Mouse (Mus musculus) c-Kit-positive CD71-negative TER-119-negative erythroid progenitor cells, embryonic 14.5 days (primary cell): ENCODE results near the gene Hs6st1.

Experiments used
- DNase-seq: peaks from one replicate; pipeline ENCODE4 v3.0.0-alpha.2; 2013; ENCODE audit warnings: low read depth

The Hs6st1 gene

DNA sequence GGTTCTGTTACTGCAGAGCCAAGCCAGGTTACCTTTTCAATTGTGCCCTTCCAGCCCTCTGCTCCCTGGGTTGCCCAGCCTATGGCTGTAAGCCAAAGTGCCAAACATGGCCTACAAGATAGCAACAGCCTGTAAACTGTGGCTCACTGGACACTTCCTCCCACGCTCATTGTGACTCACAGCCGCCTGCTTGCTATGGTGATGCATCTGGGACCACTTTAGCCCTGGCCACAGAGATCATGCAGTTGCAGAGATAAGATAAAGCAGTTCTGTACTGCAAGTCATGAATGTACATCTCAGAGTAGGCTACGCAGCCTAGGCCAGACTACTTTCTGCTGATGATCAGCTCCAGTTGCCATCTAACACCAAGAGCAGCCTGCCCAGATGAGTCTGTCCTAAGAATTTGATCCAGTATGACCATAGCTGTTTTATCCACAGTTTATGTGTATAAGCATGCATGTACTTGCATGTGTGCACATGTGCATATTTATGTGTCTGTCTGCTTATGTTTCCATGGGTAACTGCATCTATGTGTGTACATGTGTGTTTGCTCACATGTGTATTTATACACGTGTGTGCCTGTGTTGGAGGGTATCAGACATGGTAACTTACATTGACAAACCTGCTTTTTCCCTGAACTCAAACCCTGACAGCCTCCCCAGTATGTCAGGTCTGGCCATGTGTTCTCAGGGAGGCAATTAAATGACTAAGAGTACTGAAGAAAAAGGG is 62.3 kb downstream of the Hs6st1 start:
- peak; percentile 67 for DNase-seq

DNA sequence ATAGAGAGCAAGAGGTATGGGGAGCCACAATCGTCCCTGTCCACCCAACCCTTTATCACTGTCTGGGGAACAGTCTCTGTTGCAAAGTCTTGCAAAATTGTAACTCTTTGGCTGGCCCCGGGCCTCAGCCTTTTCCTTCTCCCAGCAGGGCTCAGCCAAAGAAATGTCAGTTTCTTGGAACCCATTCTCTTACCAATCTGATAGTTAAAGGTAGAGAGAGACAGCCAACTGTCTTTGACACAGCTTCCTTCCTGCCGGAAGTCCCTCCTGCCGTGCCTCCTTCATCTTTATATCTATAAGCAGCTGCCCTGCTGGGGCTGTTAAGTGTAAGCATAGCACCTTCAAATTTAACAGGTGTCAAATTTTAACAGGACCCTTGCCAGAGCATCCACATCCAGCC is 63.0 kb downstream of the Hs6st1 start:
- no peak for DNase-seq

DNA sequence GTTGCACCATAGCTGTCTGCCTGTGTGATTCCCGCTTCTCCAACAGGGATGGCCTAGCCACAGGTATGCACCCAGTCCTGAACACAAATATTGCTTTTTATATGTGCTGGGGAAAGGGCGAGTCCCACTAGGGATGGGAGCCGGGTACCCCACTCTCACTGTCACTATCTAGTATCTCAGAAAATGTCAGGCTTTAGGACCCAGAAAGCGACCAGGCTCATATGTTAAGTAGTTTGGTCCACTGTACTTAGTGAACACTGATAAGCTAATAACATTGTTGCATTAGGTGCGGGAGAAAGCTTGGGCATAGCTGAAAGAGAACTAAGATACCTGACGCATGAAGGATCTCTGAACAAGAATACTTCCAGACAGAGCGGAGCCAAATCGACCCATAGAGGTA is 63.6 kb downstream of the Hs6st1 start:
- DNase-seq: no peak

DNA sequence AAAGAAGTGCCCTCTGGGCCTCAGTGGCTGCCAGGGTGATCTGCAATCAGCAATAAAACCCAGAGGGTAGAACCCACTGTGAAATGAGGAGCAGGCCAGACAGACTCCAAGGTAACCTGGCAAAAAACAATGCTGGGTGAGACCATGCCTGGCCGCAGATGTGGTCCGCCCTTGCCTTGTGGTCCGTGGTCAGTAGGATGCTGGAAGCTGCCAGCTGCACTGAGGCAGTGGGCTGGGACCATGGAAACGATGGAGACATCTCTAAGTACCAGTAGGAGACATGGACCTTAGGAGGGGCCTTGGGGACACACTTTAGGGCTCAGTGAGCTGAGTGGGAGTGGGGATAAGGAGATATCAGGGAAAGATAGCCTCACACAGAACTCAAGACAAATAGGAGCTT is 64.0 kb downstream of the Hs6st1 start:
- no peak for DNase-seq

GRCm38 (mm10) chr1:36133041-36133440 is 64.8 kb downstream of the Hs6st1 start:
- no peak for DNase-seq

GRCm38 (mm10) chr1:36133647-36134046 is 65.4 kb downstream of the Hs6st1 start:
- no peak for DNase-seq

GRCm38 (mm10) chr1:36134584-36134983 is 66.4 kb downstream of the Hs6st1 start:
- DNase-seq: peak; percentile 65

GRCm38 (mm10) chr1:36140311-36140710 is 72.1 kb downstream of the Hs6st1 start:
- no peak for DNase-seq

GRCm38 (mm10) chr1:36145050-36145449 is 76.8 kb downstream of the Hs6st1 start:
- DNase-seq: no peak

DNA sequence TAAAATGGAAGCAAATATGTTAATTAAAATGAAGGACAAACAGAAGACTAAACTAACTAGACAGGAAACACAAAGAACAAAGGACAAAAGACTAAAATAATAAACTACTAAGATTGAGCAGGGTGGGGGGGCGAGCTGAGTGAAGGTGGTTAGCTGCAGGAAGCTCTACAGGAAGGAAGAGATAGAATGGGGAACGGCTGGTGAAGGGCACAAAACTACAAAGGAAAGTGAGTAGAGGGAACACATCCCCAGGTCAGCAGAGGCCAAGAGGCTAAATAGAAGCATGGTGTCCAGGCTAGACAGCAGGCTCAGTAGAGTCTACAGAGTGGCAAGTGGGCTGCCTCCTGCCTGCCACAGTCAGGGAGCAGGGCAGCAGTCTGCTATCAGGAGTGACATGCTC is 80.6 kb downstream of the Hs6st1 start:
- DNase-seq: no peak

DNA sequence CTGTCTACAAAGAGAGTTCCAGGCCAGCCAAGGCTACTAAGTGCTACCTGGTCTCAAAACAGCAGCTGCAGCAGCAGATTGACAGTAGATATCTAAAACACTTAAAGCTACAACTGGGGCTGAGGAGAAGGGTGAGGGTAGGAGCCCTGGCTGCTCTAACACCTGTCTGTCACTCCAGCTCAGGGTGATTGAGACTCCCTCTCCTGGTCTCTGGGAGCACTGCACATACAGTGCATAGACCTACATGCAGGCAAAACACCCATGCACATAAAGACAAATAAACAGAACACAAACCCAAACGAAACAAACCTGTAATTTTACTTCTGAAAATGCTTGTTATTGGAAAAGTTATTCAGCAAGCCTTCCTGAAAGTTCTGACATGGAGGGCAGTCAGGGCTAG is 81.2 kb downstream of the Hs6st1 start:
- DNase-seq: peak; percentile 44
